Mouse (Mus musculus) heart, adult 2 months (tissue): Measurements from ENCODE around the gene Rora. TPM values are rescaled to one million over a fixed set of nuclear protein-coding genes. Genes with fewer than 3 reads are reported as not detected.

ENCODE experiments used
- DNase-seq, 2 experiments: peaks; one replicate each; pipeline ENCODE4 v3.0.0; 2021
- H3K27ac ChIP-seq: fragments of 200-600 bp; 2 replicates; pipeline ENCODE4 v1.8.1; 2022
- H3K27me3 ChIP-seq: fragments of 200-500 bp; 2 replicates; pipeline ENCODE4 v1.6.1; 2012; ENCODE audit warnings: mild to moderate bottlenecking, low read length, inconsistent platforms, mixed read lengths; ENCODE audit not compliant: control insufficient read depth, insufficient read depth
- H3K36me3 ChIP-seq: fragments of 200-500 bp; 2 replicates; pipeline ENCODE4 v1.6.1; 2012; ENCODE audit warnings: low read length, inconsistent platforms; ENCODE audit not compliant: control insufficient read depth, insufficient read depth
- H3K4me1 ChIP-seq: fragments of 200-500 bp; 2 replicates; pipeline ENCODE4 v1.6.1; 2011; ENCODE audit warnings: low read length; ENCODE audit not compliant: control insufficient read depth, insufficient read depth
- H3K4me3 ChIP-seq: fragments of 200-600 bp; 2 replicates; pipeline ENCODE4 v1.8.1; 2022
- H3K79me2 ChIP-seq: fragments of 200-500 bp; replicated peaks from 2 replicates; pipeline ENCODE4 v1.6.1; 2012; ENCODE audit warnings: mild to moderate bottlenecking, inconsistent platforms, low read length, moderate library complexity, mixed read lengths; ENCODE audit not compliant: control insufficient read depth, insufficient read depth
- H3K9ac ChIP-seq: fragments of 200-500 bp; 2 replicates; pipeline ENCODE4 v1.6.1; 2012; ENCODE audit warnings: low read depth, mild to moderate bottlenecking, control low read depth, inconsistent platforms, low read length, mixed read lengths
- CTCF ChIP-seq: fragments of 200-600 bp; IDR thresholded peaks from 2 replicates; pipeline ENCODE4 v1.8.1; 2022; ENCODE audit warnings: antibody characterized with exemption, mild to moderate bottlenecking, moderate library complexity
- EP300 ChIP-seq: fragments of 200-500 bp; IDR thresholded peaks from 2 replicates; pipeline ENCODE4 v1.6.1; 2011; ENCODE audit warnings: low read depth, low read length, control low read depth; ENCODE audit not compliant: insufficient read depth
- POLR2A ChIP-seq: fragments of 200-500 bp; IDR thresholded peaks from 2 replicates; pipeline ENCODE4 v1.6.1; 2011; ENCODE audit warnings: mild to moderate bottlenecking, low read depth, low read length, control low read depth; ENCODE audit not compliant: insufficient read depth
- whole genome bisulfite sequencing: fragments of 180-500 bp; shearing (Covaris S2); methylation state at CpG from one replicate; pipeline ENCODE4 v1.1.7; 2018; 5-methylcytosine and 5-hydroxymethylcytosine counted together
- intact Hi-C: fragments of 180-260 bp; cut with DNase I; formaldehyde crosslinking; loops from one replicate; pipeline ENCODE4 v1.15.1; 2025
- polyA plus RNA-seq: library from polyadenylated mRNA; depleted of rRNA; stranded (reverse); fragments of >200 nt; gene quantifications from 2 replicates; pipeline ENCODE4 v1.2.3, GENCODE M21; 2012
- total RNA-seq, 2 experiments: library from RNA; stranded (reverse); gene quantifications; 2 replicates each; pipeline ENCODE4 v1.2.3; 2021

The Rora gene
- total and polyA plus RNA-seq, 3 experiments: 6.7 to 28.9 (median 21.6) TPM

GRCm38 (mm10) chr9:69314451-69315210 is 661.0 kb downstream of the Rora start:
- intact Hi-C loops: no loop called here
- H3K27me3 ChIP-seq: no peaks in the 10 kb centered on the region
- no peak for DNase-seq
- H3K4me1 ChIP-seq: peaks cover 11% of the 10 kb centered on the region
- H3K36me3 ChIP-seq: no peaks in the 10 kb centered on the region; the same call in 1 of the 2 replicates
- no peak overlapping the region for H3K9ac ChIP-seq
- H3K79me2 ChIP-seq: peaks cover 7% of the 10 kb centered on the region
- no peak for TF ChIP-seq CTCF
- no peak for TF ChIP-seq EP300
- no peak for TF ChIP-seq POLR2A
- WGBS: 53% methylated on average over 9 of the region's 9 CpGs
- H3K4me3 ChIP-seq: no peak overlapping the region
- H3K27ac ChIP-seq: no peak overlapping the region

DNA sequence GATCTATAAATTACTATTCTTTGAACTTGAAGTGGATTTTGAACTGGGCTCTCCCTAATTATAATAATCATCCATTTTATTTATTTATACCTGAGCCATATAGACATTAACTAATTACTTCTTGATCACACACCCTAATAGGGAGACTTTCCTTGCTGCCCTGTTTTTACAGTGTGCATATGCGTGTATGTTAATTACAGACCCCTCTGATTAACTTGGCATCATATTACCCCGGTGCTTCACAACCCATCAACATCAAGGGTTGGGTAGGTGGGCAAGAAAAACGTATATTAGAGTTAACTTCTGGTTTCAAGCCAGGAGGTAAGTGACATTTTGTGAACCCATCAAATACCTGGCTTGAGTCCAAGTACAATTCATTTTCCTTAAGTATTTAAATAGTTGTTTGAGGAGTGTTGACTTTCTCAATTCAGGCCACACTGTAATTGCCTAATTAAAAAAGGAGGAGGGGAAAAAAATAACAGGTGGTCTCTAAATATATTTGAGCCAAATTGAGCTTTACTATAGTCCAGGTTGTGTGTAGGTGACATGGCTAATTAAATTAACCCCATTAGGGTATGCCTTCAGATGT is 664.0 kb downstream of the Rora start:
- 70% methylated on average over 3 of the region's 3 CpGs for WGBS
- Histone ChIP-seq H3K27me3 (no peaks in the 10 kb centered on the region), H3K36me3 (peaks cover 4% of the 10 kb centered on the region), H3K79me2 (peaks cover 5% of the 10 kb centered on the region), H3K9ac (no peak overlapping the region), H3K4me1 (peaks cover 14% of the 10 kb centered on the region), H3K27ac (no peak overlapping the region), H3K4me3 (no peak overlapping the region)
- intact Hi-C loops: no loop called here
- no peak for TF ChIP-seq EP300
- TF ChIP-seq CTCF: no peak
- no peak for TF ChIP-seq POLR2A
- DNase-seq: no peak

DNA sequence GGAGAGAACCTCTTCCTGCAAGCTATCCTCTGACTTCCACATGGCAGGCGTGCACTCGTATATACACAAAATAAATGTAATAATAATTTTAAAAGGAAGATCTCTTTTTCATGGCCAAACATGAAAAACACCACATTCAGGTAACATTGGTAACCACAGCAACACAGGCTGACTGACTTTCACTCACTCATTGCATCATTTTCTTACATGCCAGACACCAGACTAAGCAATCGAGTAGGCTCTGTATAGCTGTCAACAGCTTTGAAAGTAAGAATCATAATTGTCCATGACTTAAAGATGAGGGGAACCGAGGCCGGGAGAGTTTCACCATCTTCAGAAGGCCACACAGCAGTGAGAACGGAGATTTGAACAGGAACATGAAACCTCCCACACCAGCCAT is 665.8 kb downstream of the Rora start:
- WGBS: 90% methylated on average over 6 of the region's 6 CpGs
- TF ChIP-seq EP300: no peak
- no peak for TF ChIP-seq CTCF
- no peak for TF ChIP-seq POLR2A
- Histone ChIP-seq H3K36me3 (peaks cover 8% of the 10 kb centered on the region), H3K79me2 (peaks cover 9% of the 10 kb centered on the region), H3K4me3 (no peak overlapping the region), H3K27ac (no peak overlapping the region), H3K4me1 (peaks cover 18% of the 10 kb centered on the region), H3K27me3 (no peaks in the 10 kb centered on the region), H3K9ac (no peak overlapping the region)
- intact Hi-C loops: no loop called here
- no peak for DNase-seq

GRCm38 (mm10) chr9:69319913-69320634 is 666.5 kb downstream of the Rora start:
- H3K27me3 ChIP-seq: no peaks in the 10 kb centered on the region
- WGBS: 56% methylated on average over 10 of the region's 10 CpGs
- no peak overlapping the region for H3K9ac ChIP-seq
- H3K4me1 ChIP-seq: peaks cover 13% of the 10 kb centered on the region
- H3K27ac ChIP-seq: no peak overlapping the region
- no peak for TF ChIP-seq EP300
- TF ChIP-seq POLR2A: no peak
- TF ChIP-seq CTCF: no peak
- H3K79me2 ChIP-seq: peaks cover 9% of the 10 kb centered on the region
- H3K36me3 ChIP-seq: peaks cover 8% of the 10 kb centered on the region
- H3K4me3 ChIP-seq: no peak overlapping the region
- DNase-seq: no peak
- intact Hi-C loops: no loop called here

DNA sequence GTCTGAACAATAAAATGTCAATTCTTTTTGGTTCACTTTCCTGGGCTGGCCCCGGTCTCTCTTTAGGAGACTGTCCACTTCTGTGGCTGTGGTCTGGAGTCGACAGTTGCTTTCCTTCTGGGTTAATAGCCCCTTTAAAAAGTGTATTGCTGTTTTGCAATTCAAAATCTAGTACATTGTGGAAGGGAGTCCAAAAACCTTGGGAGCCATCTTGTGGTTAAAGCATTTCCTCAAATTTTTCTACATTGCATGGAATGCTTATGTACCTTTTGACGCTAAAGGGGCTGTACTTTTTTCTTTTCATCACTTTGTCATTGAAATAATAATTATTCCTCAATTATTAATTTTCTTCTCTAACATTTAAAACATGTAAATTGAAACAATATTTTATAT is 667.0 kb downstream of the Rora start:
- Histone ChIP-seq H3K79me2 (peaks cover 9% of the 10 kb centered on the region), H3K27me3 (no peaks in the 10 kb centered on the region), H3K27ac (no peak overlapping the region), H3K36me3 (peaks cover 8% of the 10 kb centered on the region), H3K4me3 (no peak overlapping the region), H3K9ac (no peak overlapping the region), H3K4me1 (peaks cover 11% of the 10 kb centered on the region)
- no peak for DNase-seq
- WGBS: 65% methylated on average over 3 of the region's 3 CpGs
- intact Hi-C loops: no loop called here
- TF ChIP-seq CTCF (peak; percentile 36), EP300 (no peak), POLR2A (no peak)

GRCm38 (mm10) chr9:69321956-69322355 is 668.4 kb downstream of the Rora start:
- intact Hi-C loops: no loop called here
- no peak overlapping the region for H3K27ac ChIP-seq
- H3K36me3 ChIP-seq: peaks cover 8% of the 10 kb centered on the region
- TF ChIP-seq EP300 (no peak), CTCF (no peak), POLR2A (no peak)
- no peaks in the 10 kb centered on the region for H3K27me3 ChIP-seq
- peaks cover 9% of the 10 kb centered on the region for H3K79me2 ChIP-seq
- DNase-seq: no peak
- no peak overlapping the region for H3K9ac ChIP-seq
- H3K4me1 ChIP-seq: peaks cover 11% of the 10 kb centered on the region
- no peak overlapping the region for H3K4me3 ChIP-seq
- 97% methylated on average over 1 of the region's 1 CpGs for WGBS
